Mouse (Mus musculus): ENCODE data around the gene Slc22a15. TPM values are rescaled to one million over a fixed set of nuclear protein-coding genes. Genes with fewer than 3 reads are reported as not detected.

Slc22a15 gene
- polyA plus RNA-seq, 1 experiment from 2014 or later, result 7.2 TPM

DNA sequence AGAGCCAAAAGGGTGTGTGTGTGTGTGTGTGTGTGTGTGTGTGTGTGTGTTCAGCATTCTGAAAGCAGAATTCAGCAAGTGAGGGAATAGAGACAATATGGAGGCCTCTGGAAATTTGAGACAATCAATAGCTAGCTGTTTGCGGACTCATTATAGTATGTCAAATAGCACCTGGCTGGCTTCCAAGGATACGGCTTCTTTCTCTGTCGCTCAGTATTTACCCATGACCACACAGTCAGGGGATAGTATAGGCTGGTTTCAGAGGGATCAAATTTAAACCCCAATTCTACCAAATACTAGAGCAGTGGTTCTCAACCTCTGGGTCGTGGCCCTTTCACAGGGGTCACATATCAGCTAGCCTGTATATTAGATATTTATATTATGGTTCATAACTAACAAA is 39.2 kb downstream of the Slc22a15 start:
- H3K9me3 ChIP-seq (replicated peaks), result no peaks in the 10 kb centered on the region
- H3K27ac ChIP-seq (replicated peaks), result no peak overlapping the region
- H3K4me1 ChIP-seq, result 0 out of 2 replicates have a peak, but pooled peaks cover 2% of the 10 kb centered on the region
- H3K4me3 ChIP-seq (replicated peaks), result no peak overlapping the region
- ATAC-seq (ENCODE audit: insufficient number of reproducible peaks, low FRiP score, low TSS enrichment, low read depth), result peak; percentile 69
- peaks cover under 1% of the 10 kb centered on the region; the same call in 1 of the 2 replicates for H3K36me3 ChIP-seq
- no peak overlapping the region for H3K9ac ChIP-seq
- WGBS, result 57% methylated on average over 4 of the region's 4 CpGs
- H3K27me3 ChIP-seq, result no peaks in the 10 kb centered on the region
- H3K4me2 ChIP-seq (replicated peaks), result no peak overlapping the region

DNA sequence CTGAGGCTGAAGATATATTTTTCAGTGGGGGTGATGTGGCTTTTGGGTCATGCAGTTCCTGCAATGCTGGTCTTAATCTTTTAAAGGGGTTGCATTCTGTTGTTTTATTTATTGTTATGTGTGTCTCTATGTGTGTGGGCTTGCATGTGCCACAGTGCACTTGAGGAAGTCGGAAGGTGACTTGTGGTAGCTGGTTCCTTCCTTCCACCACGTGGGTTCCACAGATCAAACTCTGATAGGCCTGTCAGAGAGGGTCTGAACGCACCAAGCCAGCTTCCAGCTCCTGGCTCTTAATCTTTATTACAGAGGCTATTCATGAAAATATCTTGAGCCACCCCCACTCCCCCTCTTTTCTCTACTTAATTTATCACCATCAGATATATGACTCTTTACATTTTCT is 40.4 kb downstream of the Slc22a15 start:
- whole genome bisulfite sequencing, result 71% methylated on average over 3 of the region's 3 CpGs
- no peak overlapping the region for H3K27ac ChIP-seq (replicated peaks)

DNA sequence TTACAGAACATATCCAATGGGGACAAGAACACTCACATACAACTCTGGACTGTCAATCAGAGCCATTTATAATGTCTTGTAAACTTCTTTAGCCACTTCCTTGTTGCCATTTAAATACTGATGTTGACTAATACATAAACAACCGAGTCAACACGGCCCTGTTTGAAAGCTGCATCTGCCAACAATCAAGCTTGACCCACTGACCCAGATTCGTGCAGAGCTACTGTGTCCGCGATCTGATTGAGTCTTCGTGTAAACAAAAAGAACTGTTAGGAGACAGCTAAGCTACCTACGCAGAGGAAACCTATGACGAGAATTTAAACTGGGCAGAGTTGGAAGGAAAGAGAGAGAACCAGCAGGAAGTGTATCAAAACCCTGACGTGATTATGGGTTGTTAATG is 42.5 kb downstream of the Slc22a15 start:
- H3K4me2 ChIP-seq (replicated peaks), result no peak overlapping the region
- H3K36me3 ChIP-seq, result peaks cover 4% of the 10 kb centered on the region; the same call in 1 of the 2 replicates
- no peak overlapping the region for H3K4me3 ChIP-seq (replicated peaks)
- no peak for ATAC-seq (ENCODE audit: insufficient number of reproducible peaks, low FRiP score, low TSS enrichment, low read depth)
- 0 out of 2 replicates have a peak, but pooled peaks cover 2% of the 10 kb centered on the region for H3K4me1 ChIP-seq
- H3K9me3 ChIP-seq (replicated peaks), result no peaks in the 10 kb centered on the region
- no peak overlapping the region for H3K9ac ChIP-seq
- WGBS, result 46% methylated on average over 9 of the region's 9 CpGs
- H3K27me3 ChIP-seq, result no peaks in the 10 kb centered on the region
- H3K27ac ChIP-seq (replicated peaks), result no peak overlapping the region

More for the DNA sequence above, 40.4 kb downstream of the Slc22a15 start:
- Histone ChIP-seq H3K9me3 (replicated peaks) (no peaks in the 10 kb centered on the region), H3K36me3 (peaks cover 4% of the 10 kb centered on the region; the same call in 1 of the 2 replicates), H3K4me2 (replicated peaks) (no peak overlapping the region), H3K9ac (no peak overlapping the region), H3K27me3 (no peaks in the 10 kb centered on the region), H3K4me3 (replicated peaks) (no peak overlapping the region), H3K4me1 (0 out of 2 replicates have a peak, but pooled peaks cover 2% of the 10 kb centered on the region)
- no peak for ATAC-seq (ENCODE audit: insufficient number of reproducible peaks, low FRiP score, low TSS enrichment, low read depth)

DNA sequence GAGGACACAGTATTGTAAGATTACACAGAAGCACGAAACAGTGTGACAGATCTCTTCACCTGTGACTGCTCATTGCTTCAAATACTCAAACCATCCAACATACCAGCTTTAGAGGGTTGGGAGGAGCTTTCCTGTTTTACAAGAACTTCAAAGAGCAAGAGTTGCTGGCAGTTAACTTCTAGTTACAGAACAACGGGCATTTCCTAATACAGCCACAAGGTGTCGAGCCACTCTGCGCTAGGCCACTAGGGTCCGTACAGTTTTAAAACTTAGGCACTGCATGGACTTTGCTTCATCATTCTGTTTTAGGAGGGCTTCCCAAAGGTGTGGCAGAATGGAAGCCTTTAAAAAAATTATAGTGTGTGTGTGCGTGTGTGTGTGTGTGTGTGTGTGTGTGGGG is 43.4 kb downstream of the Slc22a15 start:
- 0 out of 2 replicates have a peak, but pooled peaks cover 2% of the 10 kb centered on the region for H3K4me1 ChIP-seq
- H3K4me3 ChIP-seq (replicated peaks), result no peak overlapping the region
- H3K9me3 ChIP-seq (replicated peaks), result no peaks in the 10 kb centered on the region
- peaks cover 4% of the 10 kb centered on the region; the same call in 1 of the 2 replicates for H3K36me3 ChIP-seq
- no peak overlapping the region for H3K9ac ChIP-seq
- no peak overlapping the region for H3K4me2 ChIP-seq (replicated peaks)
- no peak overlapping the region for H3K27ac ChIP-seq (replicated peaks)
- H3K27me3 ChIP-seq, result no peaks in the 10 kb centered on the region
- 70% methylated on average over 6 of the region's 6 CpGs for WGBS
- no peak for ATAC-seq (ENCODE audit: insufficient number of reproducible peaks, low FRiP score, low TSS enrichment, low read depth)

DNA sequence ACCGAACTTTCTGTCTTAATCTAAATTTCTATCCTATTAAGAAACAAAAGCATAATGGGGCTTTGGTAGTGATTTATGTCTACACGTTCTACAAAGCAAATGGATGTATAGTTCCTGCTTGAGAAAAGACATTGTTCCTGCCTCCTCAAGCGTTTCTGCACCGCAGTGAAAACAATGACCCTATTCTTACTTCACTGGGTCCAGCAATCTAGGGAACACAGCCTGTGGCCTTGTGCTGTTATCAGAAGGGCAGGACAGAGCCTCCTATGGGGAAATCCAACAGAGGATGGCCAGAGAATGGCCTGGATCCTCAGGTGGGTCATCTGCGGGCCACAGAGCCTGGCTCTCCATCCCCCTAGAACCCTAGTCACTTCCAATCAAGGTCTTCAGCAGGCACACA is 46.1 kb downstream of the Slc22a15 start:
- Histone ChIP-seq H3K27me3 (no peaks in the 10 kb centered on the region), H3K36me3 (peaks cover 4% of the 10 kb centered on the region; the same call in 1 of the 2 replicates), H3K4me3 (replicated peaks) (no peak overlapping the region), H3K9me3 (replicated peaks) (no peaks in the 10 kb centered on the region), H3K4me2 (replicated peaks) (no peak overlapping the region), H3K9ac (no peak overlapping the region), H3K27ac (replicated peaks) (no peak overlapping the region), H3K4me1 (no peaks in the 10 kb centered on the region)
- 48% methylated on average over 5 of the region's 5 CpGs for whole genome bisulfite sequencing
- no peak for ATAC-seq (ENCODE audit: insufficient number of reproducible peaks, low FRiP score, low TSS enrichment, low read depth)

DNA sequence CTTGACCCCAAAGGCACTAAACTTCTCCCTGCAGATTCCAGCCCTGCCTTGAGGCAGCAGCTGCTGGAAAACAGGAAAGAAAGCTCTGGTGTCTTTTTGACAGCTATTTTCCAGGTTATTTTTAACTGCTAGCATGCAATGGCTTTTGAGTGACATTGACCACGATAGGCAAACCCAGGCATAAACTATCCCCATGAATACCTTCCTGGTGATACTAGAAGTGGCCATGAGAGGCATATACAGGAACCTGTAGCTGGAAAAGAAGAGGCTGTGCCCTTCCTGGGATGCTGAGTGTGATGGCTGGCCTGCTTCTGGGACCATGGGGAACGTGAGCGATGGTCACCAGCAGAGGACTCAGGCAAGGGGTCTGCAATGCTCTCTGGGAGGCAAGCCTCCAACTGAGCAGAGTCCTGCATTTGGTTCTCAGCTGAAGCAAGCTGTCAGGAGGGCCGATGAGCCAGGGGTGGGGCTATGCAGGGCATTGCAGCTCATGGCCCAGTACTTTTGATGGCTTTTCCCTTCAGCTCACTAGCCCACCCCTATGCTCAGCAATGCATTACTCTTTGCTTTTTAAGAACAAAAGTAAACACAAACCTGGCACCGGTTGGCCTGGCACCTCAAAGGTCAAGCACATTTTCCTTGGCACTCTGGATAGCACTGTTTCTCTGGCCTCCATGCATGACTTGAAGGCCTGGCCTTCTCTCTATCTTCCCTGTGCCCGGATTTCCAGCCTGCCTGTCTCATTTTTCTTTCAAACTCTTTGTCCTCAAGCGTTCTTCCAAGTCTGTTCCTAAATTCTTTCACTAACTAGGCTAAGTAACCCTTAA is 47.6 kb downstream of the Slc22a15 start:
- ATAC-seq (ENCODE audit: insufficient number of reproducible peaks, low FRiP score, low TSS enrichment, low read depth), result no peak
- Histone ChIP-seq H3K9me3 (replicated peaks) (no peaks in the 10 kb centered on the region), H3K27me3 (no peaks in the 10 kb centered on the region), H3K4me1 (no peaks in the 10 kb centered on the region), H3K36me3 (peaks cover 4% of the 10 kb centered on the region; the same call in 1 of the 2 replicates), H3K4me2 (replicated peaks) (no peak overlapping the region), H3K27ac (replicated peaks) (peak overlapping the region; percentile 55; the same call in 1 of the 2 replicates), H3K9ac (no peak overlapping the region), H3K4me3 (replicated peaks) (no peak overlapping the region)
- 71% methylated on average over 7 of the region's 7 CpGs for WGBS

DNA sequence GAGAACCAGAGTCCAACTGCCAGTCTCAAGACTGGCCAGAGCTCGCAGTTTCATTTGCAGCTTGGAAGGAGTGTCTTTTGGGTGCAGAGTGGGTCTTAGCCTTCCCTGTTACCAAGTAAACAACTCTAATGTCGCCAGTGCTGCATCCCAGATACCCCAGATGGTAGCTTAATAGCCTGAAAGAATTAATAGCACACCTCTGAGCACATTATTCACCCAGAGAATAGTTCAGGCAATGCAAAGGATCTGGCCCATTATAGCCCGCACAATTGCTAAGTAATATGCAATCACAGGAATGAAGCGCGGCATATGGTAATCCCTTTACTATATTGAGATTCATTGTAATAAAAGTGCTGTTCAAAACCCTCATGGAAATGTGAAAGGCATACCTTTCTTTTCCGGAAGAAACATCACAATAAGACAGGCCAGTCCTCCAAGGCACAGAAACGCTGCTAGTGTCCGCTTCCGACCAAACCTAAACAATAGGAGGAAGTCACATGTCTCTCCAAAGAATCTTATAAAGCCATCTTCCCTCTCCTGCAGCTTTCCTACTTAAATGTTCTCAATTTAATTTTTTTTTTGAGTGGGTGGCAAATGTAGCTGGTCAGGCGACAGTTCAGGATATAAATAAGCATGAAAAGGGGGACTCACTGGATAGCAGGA is 48.9 kb downstream of the Slc22a15 start:
- WGBS, result 65% methylated on average over 10 of the region's 10 CpGs
- no peak for ATAC-seq (ENCODE audit: insufficient number of reproducible peaks, low FRiP score, low TSS enrichment, low read depth)

DNA sequence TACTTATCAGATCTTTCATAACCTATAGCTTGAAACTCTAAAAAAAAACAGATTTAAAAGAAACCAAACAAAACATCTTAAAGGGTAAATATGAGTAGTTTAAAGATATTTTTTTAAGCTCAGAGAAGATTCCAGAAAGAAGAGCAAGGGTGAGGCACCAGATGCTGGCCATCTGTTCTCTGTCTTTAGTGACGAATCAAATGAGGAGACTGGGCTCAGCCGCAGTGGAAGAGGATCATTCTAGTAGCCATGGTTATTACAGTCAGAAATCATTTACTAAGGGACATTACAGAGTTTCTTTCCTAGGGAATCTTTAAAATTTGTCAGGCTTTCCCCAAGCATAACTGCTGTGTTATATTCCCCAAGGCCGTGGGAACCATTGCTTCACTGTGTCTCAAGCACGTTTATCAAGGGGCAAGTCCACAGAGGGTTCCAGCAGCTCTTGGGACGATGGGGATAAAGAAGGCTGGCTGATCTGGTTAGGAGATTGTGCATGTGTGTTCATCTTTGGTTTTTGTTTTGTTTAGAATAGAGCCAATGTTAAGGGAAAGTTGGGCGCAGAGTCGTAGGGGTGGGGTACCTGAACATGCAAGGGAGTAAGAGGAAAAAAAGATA is 51.1 kb downstream of the Slc22a15 start:
- Histone ChIP-seq H3K9ac (no peak overlapping the region), H3K9me3 (replicated peaks) (no peaks in the 10 kb centered on the region), H3K27ac (replicated peaks) (no peak overlapping the region), H3K4me1 (no peaks in the 10 kb centered on the region), H3K4me2 (replicated peaks) (no peak overlapping the region), H3K36me3 (no peaks in the 10 kb centered on the region), H3K27me3 (no peaks in the 10 kb centered on the region), H3K4me3 (replicated peaks) (no peak overlapping the region)
- no peak for ATAC-seq (ENCODE audit: insufficient number of reproducible peaks, low FRiP score, low TSS enrichment, low read depth)
- 66% methylated on average over 7 of the region's 7 CpGs for WGBS

More for the DNA sequence above, 48.9 kb downstream of the Slc22a15 start:
- no peak overlapping the region for H3K27ac ChIP-seq (replicated peaks)
- H3K9ac ChIP-seq, result no peak overlapping the region
- H3K4me1 ChIP-seq, result no peaks in the 10 kb centered on the region
- no peaks in the 10 kb centered on the region for H3K9me3 ChIP-seq (replicated peaks)
- peaks cover 4% of the 10 kb centered on the region; the same call in 1 of the 2 replicates for H3K36me3 ChIP-seq
- H3K4me3 ChIP-seq (replicated peaks), result no peak overlapping the region
- H3K4me2 ChIP-seq (replicated peaks), result no peak overlapping the region
- no peaks in the 10 kb centered on the region for H3K27me3 ChIP-seq

DNA sequence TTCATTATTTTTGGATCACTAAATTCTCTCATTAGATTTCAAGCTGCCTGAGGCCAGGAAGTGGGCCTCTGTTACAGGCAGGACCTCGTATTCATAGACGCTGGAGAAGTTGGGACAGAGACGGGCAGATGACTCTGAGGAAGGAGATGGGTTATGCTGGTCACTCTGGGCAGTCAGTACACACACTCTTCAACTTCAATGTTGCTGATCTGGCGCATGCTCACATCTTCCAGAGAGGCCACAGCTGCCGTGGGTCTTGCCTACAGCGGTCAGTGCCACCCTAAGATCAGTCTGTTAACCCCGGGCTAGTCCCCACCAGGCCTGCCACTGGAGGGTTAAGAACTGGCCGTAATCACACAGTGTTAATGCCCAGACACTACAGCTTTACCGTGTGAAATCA is 52.3 kb downstream of the Slc22a15 start:
- Histone ChIP-seq H3K36me3 (no peaks in the 10 kb centered on the region), H3K9ac (no peak overlapping the region), H3K4me1 (no peaks in the 10 kb centered on the region), H3K9me3 (replicated peaks) (no peaks in the 10 kb centered on the region), H3K4me2 (replicated peaks) (no peak overlapping the region), H3K27me3 (no peaks in the 10 kb centered on the region), H3K27ac (replicated peaks) (no peak overlapping the region), H3K4me3 (replicated peaks) (no peak overlapping the region)
- ATAC-seq (ENCODE audit: insufficient number of reproducible peaks, low FRiP score, low TSS enrichment, low read depth), result no peak
- WGBS, result 75% methylated on average over 9 of the region's 9 CpGs

DNA sequence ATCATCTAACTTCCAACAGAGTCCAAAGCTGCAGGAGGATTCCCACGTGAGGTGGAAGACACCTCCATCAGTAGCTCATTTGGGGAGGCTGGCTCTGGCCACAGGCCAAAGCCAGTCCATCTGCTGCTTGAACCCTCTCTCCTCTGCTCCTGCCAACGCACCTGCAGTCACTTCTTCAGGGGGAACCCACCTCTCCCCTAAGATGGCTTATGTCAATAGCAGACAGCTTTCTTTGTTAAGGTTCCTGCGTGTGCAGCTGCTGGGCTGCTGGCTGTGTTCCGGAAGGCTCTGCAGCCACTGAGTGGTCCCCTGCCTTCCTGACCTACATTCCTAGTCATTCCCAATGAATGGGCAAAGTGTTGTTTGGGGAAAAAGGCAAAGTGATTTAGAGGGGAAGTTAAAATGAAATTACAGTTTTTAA is 57.2 kb downstream of the Slc22a15 start:
- Histone ChIP-seq H3K9ac (no peak overlapping the region), H3K4me1 (no peaks in the 10 kb centered on the region), H3K4me2 (replicated peaks) (no peak overlapping the region), H3K27me3 (no peaks in the 10 kb centered on the region), H3K9me3 (replicated peaks) (no peaks in the 10 kb centered on the region), H3K36me3 (peaks cover 14% of the 10 kb centered on the region), H3K27ac (replicated peaks) (no peak overlapping the region), H3K4me3 (replicated peaks) (no peak overlapping the region)
- WGBS, result 70% methylated on average over 4 of the region's 4 CpGs
- no peak for ATAC-seq (ENCODE audit: insufficient number of reproducible peaks, low FRiP score, low TSS enrichment, low read depth)

DNA sequence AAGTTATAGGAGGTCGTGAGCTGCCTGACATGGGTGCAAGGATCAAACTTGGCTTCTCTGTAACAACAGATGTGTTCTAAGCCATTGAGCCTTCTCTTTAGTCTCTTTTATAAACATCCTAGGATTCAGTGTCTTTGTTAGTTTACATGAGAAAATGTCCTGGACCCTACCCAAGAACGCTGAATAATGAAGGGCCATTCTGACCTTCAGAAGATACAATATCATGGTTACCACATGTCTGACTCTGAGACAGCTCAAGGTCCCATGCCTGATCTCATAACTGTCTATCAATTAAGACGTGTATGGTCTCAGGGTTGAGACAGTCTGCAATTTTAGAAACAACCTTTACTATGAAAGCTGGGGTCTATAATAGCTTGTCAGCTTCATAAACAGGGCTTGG is 62.4 kb downstream of the Slc22a15 start:
- Histone ChIP-seq H3K27me3 (no peaks in the 10 kb centered on the region), H3K4me2 (replicated peaks) (no peak overlapping the region), H3K4me3 (replicated peaks) (no peak overlapping the region), H3K27ac (replicated peaks) (no peak overlapping the region), H3K4me1 (no peaks in the 10 kb centered on the region), H3K9me3 (replicated peaks) (no peaks in the 10 kb centered on the region), H3K36me3 (peaks cover 30% of the 10 kb centered on the region), H3K9ac (no peak overlapping the region)
- 73% methylated on average over 3 of the region's 3 CpGs for WGBS
- no peak for ATAC-seq (ENCODE audit: insufficient number of reproducible peaks, low FRiP score, low TSS enrichment, low read depth)
